Mouse (Mus musculus): ENCODE measurements around the gene Ttc41.

Gene Ttc41

GRCm38 (mm10) chr10:86784126-86784675 is 78.6 kb downstream of the Ttc41 start:
- no peak for DNase-seq

- DNase-seq: peak; percentile 51
Measured at GRCm38 (mm10) chr10:86785396-86785795, 79.8 kb downstream of the Ttc41 start.

- no peak for DNase-seq
Measured at GRCm38 (mm10) chr10:86786083-86786482, 80.5 kb downstream of the Ttc41 start.

- DNase-seq: no peak
Measured at GRCm38 (mm10) chr10:86788193-86788592, 82.6 kb downstream of the Ttc41 start.

- no peak for DNase-seq
Measured at GRCm38 (mm10) chr10:86789146-86789672, 83.6 kb downstream of the Ttc41 start.

GRCm38 (mm10) chr10:86791507-86792184 is 86.0 kb downstream of the Ttc41 start:
- DNase-seq: no peak

- no peak for DNase-seq
Measured at GRCm38 (mm10) chr10:86793509-86793951, 87.9 kb downstream of the Ttc41 start.

GRCm38 (mm10) chr10:86794196-86794595 is 88.6 kb downstream of the Ttc41 start:
- no peak for DNase-seq

- DNase-seq: no peak
Measured at GRCm38 (mm10) chr10:86794794-86795535, 89.4 kb downstream of the Ttc41 start.

- no peak for DNase-seq
Measured at GRCm38 (mm10) chr10:86796073-86796741, 90.6 kb downstream of the Ttc41 start.

GRCm38 (mm10) chr10:86807362-86807761 is 101.8 kb downstream of the Ttc41 start:
- DNase-seq: no peak

- no peak for DNase-seq
Measured at GRCm38 (mm10) chr10:86808013-86808758, 102.6 kb downstream of the Ttc41 start.

GRCm38 (mm10) chr10:86810000-86810399 is 104.4 kb downstream of the Ttc41 start:
- DNase-seq: no peak

GRCm38 (mm10) chr10:86810612-86811011 is 105.0 kb downstream of the Ttc41 start:
- no peak for DNase-seq

- peak; percentile 50 for DNase-seq
Measured at GRCm38 (mm10) chr10:86814292-86815131, 108.9 kb downstream of the Ttc41 start.

- DNase-seq: no peak
Measured at GRCm38 (mm10) chr10:86815133-86815532, 109.5 kb downstream of the Ttc41 start.

- DNase-seq: no peak
Measured at GRCm38 (mm10) chr10:86819649-86820165, 114.1 kb downstream of the Ttc41 start.

- no peak for DNase-seq
Measured at GRCm38 (mm10) chr10:86821014-86821413, 115.4 kb downstream of the Ttc41 start.

GRCm38 (mm10) chr10:86824093-86824492 is 118.5 kb downstream of the Ttc41 start:
- no peak for DNase-seq

GRCm38 (mm10) chr10:86824871-86825270 is 119.3 kb downstream of the Ttc41 start:
- peak; percentile 61 for DNase-seq

GRCm38 (mm10) chr10:86825871-86826522 is 120.4 kb downstream of the Ttc41 start:
- DNase-seq: peak; percentile 86
